In genomic region chr6:112717168-112717567, GRCm38 (mm10) we compare ENCODE assay signal across 8 mouse cellular contexts. TPM values are rescaled to one million over a fixed set of nuclear protein-coding genes. Genes with fewer than 3 reads are reported as not detected.
DNase-seq lines count a peak whose midpoint lies in the region; TF ChIP-seq lines count a peak whose summit lies in the region.
"Had no signal": no experiment of that assay in that cellular context is flagged by ENCODE, and none has a peak within 500 bp of the region (broad histone marks: within the 10 kb centered on the region; RNA-seq: fewer than 3 reads in every experiment).

No protein-coding gene starts in this region.

- TF ChIP-seq CTCF in left cerebral cortex, adult 2 months (IDR thresholded peaks at IDR 0.05) = peak; percentile 76

- H3K27me3 ChIP-seq in splenic B cell, adult 2 months (ENCODE audit: control insufficient read depth, insufficient read depth, low read length, poor library complexity, severe bottlenecking) = no peaks in the 10 kb centered on the region
- H3K27me3 ChIP-seq: liver, embryonic 13.5 days had no signal

- H3K27ac ChIP-seq in left cerebral cortex, adult 2 months = no peak overlapping the region
- H3K27ac ChIP-seq: liver, embryonic 13.5 days had no signal

- H3K4me3 ChIP-seq in left cerebral cortex, adult 2 months = no peak overlapping the region
- H3K4me3 ChIP-seq: liver, embryonic 13.5 days had no signal

- DNase-seq in left cerebral cortex, adult 2 months (ENCODE audit: extremely low spot score in 1 of 2, low spot score in 2 of 2) = no peak
- no peak for DNase-seq in left cerebral cortex, adult 8-10 months (ENCODE audit: low spot score in 2 of 2)
- DNase-seq in NIH3T3 (ENCODE audit: low read depth) = peak; percentile 66
- peak; percentile 58 for DNase-seq in cerebellum, adult 9-11 months
- peak; percentile 42 to 43 for DNase-seq in kidney, postnatal 25 days
- peak; percentile 34 for DNase-seq in splenic B cell, adult 2 months (ENCODE audit: low read depth, low spot score)
- DNase-seq in heart, postnatal 36 days = no peak
- DNase-seq: liver, embryonic 13.5 days had no signal

- H3K36me3 ChIP-seq in splenic B cell, adult 2 months (ENCODE audit: control insufficient read depth, insufficient read depth, low read length, poor library complexity, severe bottlenecking) = no peaks in the 10 kb centered on the region
- H3K36me3 ChIP-seq: liver, embryonic 13.5 days had no signal

- intact Hi-C loops in left cerebral cortex, adult 2 months (cut with DNase I) = loop anchor here (1.0 to 5.0 kb wide), 2 partner anchors 60 to 284 kb away; no protein-coding TSS in a partner anchor
- intact Hi-C loops in heart, postnatal 36 days (cut with DNase I) = no loop called here

RNA-seq across cellular contexts. Expression of gene Rad18, which starts 20.7 kb away (rescaled TPM):
- 1 to 10 TPM; 7.2 TPM for total RNA-seq in left cerebral cortex, adult 2 months (2021)
- total RNA-seq in left cerebral cortex, adult 8-10 months (2022) = 1 to 10 TPM; 7.8 to 9.8 (median 8.4) TPM
- 1 to 10 TPM; 1.5 to 2.1 TPM for total RNA-seq in heart, postnatal 36 days (2021)

Comparison
In these comparisons a context has a peak if more than half of its experiments do, and no peak if none do; other contexts are left out.
1. DNase-seq: peak in NIH3T3 (single experiment), cerebellum, adult 9-11 months (single experiment), kidney, postnatal 25 days (2 of 2) and splenic B cell, adult 2 months (single experiment); none in left cerebral cortex, adult 2 months (0 of 2), left cerebral cortex, adult 8-10 months (0 of 2) and heart, postnatal 36 days (0 of 2).